Mouse (Mus musculus) hematopoietic stem cell, adult 5-6 weeks (primary cell): ENCODE data around the gene Tuba1a. TPM values are rescaled to one million over a fixed set of nuclear protein-coding genes. Genes with fewer than 3 reads are reported as not detected.
A peak's percentile ranks its signal among the peaks of the same experiment; 100 is the strongest.
"Not testable (repeated sequence)": the region's sequence is repeated elsewhere in the genome, so short reads cannot be mapped to it uniquely, and the experiment has no call there.

Experiments
- ATAC-seq, 2 experiments: fragments of 125-278 bp in 1 of 2; replicated peaks in 1 of 2; 2 replicates each; pipeline ENCODE4 v1.8.0; 2016 to 2017; ENCODE audit warnings: inconsistent platforms in 2 of 2, mild to moderate bottlenecking in 2 of 2, moderate number of reproducible peaks in 2 of 2, low read depth in 1 of 2, moderate TSS enrichment in 1 of 2; ENCODE audit not compliant: low FRiP score in 2 of 2, poor library complexity in 2 of 2, severe bottlenecking in 2 of 2, insufficient read depth in 1 of 2, low TSS enrichment in 1 of 2
- total RNA-seq: library from RNA; stranded (forward); fragments of 172-1452, 232-1000 nt; gene quantifications from 2 replicates; pipeline ENCODE4 v1.2.3, GENCODE M21; 2017

Tuba1a gene
- total RNA-seq, 1 experiment from 2014 or later = 40.0 TPM

- peak in 1 of 2 experiments; percentile 27; a peak in 1 of 4 replicates for ATAC-seq
Observed at GRCm38 (mm10) chr15:98969372-98970101, 16.0 kb upstream of the Tuba1a start.

GRCm38 (mm10) chr15:98968701-98969371, 15.3 kb upstream of the Tuba1a start:
- no peak for ATAC-seq

- ATAC-seq = no peak
Observed at GRCm38 (mm10) chr15:98959531-98959930, 6.0 kb upstream of the Tuba1a start.

- ATAC-seq = no peak
Observed at GRCm38 (mm10) chr15:98958901-98959420, 5.5 kb upstream of the Tuba1a start.

DNA sequence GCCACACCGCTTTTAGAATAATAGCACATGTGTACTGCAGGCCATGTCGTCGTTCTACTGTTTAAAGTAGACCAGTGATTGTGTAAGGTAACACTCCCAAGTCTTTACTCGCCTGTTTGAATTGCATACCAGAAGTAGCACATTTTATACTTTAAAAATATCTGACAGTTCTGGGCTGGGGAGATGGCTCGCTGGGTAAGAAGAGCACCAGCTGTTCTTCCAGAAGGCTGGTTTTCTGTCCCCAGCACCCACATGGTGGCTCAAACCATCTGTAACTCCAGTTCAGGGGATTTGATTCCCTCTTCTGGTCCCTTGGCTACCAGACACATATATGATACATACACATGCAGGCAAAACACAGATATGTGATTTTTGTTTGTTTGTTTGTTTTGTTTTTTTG, 4.0 kb upstream of the Tuba1a start:
- no peak for ATAC-seq

GRCm38 (mm10) chr15:98956000-98956399, 2.5 kb upstream of the Tuba1a start:
- no peak for ATAC-seq

GRCm38 (mm10) chr15:98955324-98955723, 1.8 kb upstream of the Tuba1a start:
- ATAC-seq = no peak

DNA sequence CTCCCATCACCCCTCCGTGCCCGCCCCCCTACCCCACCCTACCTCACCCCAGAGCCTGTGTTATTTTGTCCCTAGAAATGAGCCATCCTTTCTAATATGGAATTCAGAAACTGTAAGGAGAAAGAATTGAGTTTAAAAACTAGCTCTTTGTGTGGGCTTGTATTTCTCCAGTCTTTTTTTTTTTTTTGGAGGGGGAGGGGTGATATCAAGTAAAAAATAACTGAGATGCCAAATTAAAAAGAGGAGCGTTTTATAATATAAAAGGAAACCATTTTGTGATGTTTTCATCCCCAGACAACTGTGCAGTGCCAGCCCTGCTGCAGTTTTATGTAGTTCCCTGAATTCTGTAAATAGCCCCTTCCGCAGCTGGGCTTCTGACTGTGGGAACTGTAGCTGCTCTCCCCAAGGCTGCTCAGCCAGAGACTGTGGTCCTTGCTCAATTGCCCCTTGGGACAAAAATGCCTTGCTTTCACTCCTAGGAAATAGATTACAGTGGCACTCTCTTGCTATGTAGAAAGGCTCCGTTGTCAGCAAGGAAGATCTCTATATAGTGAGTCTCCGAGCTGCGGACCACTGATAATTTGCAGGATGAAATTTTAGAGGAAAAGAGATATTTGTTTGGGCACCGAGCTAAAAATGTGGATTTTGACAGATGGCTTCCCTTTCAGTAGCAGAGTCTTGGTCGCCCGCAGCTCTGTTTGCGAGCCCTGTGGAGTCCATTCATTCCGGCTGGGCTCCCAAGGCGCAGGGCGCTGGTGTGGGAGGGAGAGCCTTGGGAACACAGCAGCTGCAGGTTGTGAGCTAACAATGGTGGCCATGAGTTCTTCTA, 1.1 kb upstream of the Tuba1a start:
- no peak for ATAC-seq

DNA sequence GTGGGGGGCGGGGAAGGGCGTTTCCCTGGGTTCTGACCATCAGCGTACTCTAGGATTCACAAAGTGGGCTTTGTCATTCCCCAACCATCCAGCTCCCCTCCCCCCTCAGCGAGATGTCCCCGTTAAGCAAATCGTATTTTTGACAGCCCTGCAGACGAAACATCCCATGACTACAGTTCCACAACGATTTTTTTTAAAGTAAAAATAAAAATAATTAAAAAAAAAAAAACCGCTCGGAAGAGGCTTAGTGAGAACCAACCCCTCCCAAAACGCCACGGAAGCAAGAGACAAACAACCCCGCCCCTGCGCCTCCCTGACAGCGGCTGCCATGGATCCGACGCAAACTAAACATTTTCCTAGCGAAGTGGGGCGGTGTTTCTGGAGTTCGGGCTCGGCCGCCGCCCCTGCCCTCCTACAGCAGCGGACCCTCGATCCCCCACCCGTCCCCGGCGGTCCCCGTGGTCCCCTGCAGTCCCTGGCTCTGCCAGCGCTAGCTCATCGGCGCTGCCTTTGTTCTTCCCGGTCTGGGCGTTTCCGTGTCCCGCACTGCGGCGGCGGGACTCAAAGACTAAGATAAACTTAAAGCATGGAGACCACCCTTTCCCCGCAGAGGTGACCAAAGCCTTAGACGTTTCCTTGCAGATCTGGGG, 627 bp downstream of the Tuba1a start:
- ATAC-seq = peak; percentile 78 to 89

- ATAC-seq = no peak
Observed at GRCm38 (mm10) chr15:98952063-98952455, 1.4 kb downstream of the Tuba1a start.

DNA sequence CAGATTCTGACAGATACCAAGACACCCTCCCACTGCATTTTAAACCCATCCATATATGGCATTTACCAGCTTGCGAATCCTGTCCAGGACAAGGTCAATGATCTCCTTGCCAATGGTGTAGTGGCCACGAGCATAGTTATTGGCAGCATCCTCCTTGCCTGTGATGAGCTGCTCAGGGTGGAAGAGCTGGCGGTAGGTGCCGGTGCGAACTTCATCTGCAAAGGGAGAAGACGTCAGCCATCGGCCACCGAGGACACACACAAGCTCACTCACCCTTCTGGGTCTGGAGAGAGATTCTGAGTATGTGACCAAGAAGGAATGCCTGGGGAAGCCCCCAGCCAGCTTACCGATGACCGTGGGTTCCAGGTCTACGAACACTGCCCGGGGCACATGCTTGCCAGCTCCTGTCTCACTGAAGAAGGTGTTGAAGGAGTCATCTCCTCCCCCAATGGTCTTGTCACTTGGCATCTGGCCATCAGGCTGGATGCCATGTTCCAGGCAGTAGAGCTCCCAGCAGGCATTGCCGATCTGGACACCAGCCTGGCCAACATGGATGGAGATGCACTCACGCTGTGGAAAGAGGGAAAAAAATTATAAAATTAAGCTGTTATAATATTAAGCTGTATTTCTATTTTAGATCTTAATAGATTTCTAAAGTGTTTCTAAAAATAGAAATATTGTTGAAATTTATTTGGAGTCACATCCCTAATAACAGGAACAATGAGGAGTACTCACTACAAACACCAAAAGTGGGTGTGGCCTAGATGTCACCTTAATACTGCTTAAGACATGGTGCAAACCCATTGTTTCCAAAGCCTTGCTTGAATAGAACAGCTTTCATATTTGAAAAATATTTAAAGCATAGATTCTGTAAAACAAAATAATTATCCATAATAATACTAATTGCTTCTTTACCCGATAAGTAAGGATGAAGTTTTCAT, 2.1 kb downstream of the Tuba1a start:
- ATAC-seq = not testable (repeated sequence)

GRCm38 (mm10) chr15:98949607-98949892, 4.0 kb downstream of the Tuba1a start:
- ATAC-seq = no peak

DNA sequence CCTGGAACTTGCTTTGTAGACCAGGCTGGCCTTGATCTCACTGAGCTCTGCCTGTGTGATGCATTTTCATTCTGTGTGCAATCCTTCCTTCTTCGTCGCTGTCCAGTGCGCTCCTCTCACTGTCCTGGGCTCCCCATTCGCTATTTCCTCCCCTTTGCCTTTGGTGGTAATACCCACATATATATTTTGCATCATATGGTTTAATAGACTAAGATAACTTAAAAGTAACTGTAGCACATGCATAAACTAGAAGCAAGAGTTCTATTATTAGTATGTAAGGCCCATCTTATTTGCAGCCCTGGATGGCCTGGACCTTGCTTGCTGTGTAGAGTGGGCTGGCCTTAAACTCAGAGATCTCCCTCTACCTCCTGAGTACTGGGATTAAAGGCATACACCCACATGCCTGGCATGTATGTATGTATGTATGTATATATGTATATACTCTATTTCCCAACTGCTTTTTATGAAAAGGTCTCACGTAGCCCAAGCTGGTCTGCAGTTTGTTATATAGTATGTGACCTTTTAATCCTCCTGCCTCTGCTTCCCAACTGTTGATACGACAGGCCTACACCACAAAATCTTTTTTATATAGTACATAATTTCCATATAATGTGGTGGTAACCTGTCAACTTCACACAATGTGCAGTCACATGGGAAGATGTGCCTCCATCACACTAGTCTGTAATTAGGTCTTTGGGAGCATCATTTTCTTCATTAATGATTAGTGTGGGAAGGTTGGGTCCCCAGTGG, 4.5 kb downstream of the Tuba1a start:
- no peak for ATAC-seq

DNA sequence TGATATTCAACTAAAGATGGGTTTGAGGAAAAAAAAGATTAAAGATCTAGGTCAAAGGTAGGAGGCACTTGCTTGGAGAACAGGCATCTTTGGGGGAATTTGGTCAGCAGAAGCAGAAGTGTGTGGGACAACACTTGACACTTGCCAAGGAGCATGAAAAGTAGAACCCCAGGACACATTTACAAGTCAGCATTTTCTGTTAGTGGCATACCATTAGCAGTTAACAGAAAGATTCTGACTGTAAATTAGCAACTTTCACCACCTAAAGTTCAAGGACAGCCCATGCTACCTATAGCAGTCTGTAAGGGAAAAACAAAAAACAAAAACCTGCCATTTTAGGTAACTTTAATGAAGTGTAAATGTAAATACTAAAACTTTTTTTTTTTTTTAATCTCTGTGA, 5.1 kb downstream of the Tuba1a start:
- no peak for ATAC-seq

GRCm38 (mm10) chr15:98947884-98948283, 5.6 kb downstream of the Tuba1a start:
- ATAC-seq = no peak

- ATAC-seq = no peak
Observed at GRCm38 (mm10) chr15:98943133-98943532, 10.4 kb downstream of the Tuba1a start.
